Mouse (Mus musculus) splenic B cell, adult 2 months (primary cell): ENCODE measurements around the gene Irf2bp2.

Experiments used
- DNase-seq: peaks from one replicate; pipeline ENCODE4 v3.0.0-alpha.2; 2011; ENCODE audit warnings: low read depth, low spot score
- H3K27me3 ChIP-seq: 2 replicates; pipeline ENCODE4 v1.6.1; 2012; ENCODE audit warnings: mild to moderate bottlenecking, low read length, moderate library complexity, mixed read lengths; ENCODE audit not compliant: control insufficient read depth, poor library complexity, insufficient read depth, severe bottlenecking
- H3K36me3 ChIP-seq: 2 replicates; pipeline ENCODE4 v1.6.1; 2012; ENCODE audit warnings: mild to moderate bottlenecking, low read length, moderate library complexity, mixed read lengths; ENCODE audit not compliant: control insufficient read depth, poor library complexity, insufficient read depth, severe bottlenecking

Irf2bp2 gene

DNA sequence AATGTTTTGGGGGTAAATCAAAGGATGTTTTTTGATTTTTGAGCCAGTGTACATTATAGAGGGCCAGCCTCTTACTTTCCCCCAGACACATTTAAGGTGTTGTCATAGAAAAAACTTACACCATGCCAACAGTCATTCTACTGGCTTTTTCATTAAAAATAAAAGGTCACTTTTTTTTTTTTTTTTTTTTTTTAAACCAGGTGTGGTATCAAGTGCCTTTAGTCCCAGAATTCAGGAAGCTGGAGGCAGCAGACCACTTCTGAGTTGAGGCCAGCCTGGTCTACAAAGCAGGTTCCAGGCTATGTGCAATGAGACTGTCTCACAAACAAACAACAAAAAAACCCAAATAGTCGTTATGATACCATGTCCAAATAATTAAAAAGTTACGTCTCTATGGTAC, 7.7 kb downstream of the Irf2bp2 start:
- no peak for DNase-seq
- H3K27me3 ChIP-seq: no peaks in the 10 kb centered on the region

GRCm38 (mm10) chr8:126585561-126586031, 8.2 kb downstream of the Irf2bp2 start:
- H3K27me3 ChIP-seq: no peaks in the 10 kb centered on the region
- no peaks in the 10 kb centered on the region for H3K36me3 ChIP-seq
- peak; percentile 84 for DNase-seq

More for the DNA sequence above, 7.7 kb downstream of the Irf2bp2 start:
- H3K36me3 ChIP-seq: no peaks in the 10 kb centered on the region

- H3K36me3 ChIP-seq: no peaks in the 10 kb centered on the region
Observed at GRCm38 (mm10) chr8:126584844-126585231, 8.9 kb downstream of the Irf2bp2 start.

DNA sequence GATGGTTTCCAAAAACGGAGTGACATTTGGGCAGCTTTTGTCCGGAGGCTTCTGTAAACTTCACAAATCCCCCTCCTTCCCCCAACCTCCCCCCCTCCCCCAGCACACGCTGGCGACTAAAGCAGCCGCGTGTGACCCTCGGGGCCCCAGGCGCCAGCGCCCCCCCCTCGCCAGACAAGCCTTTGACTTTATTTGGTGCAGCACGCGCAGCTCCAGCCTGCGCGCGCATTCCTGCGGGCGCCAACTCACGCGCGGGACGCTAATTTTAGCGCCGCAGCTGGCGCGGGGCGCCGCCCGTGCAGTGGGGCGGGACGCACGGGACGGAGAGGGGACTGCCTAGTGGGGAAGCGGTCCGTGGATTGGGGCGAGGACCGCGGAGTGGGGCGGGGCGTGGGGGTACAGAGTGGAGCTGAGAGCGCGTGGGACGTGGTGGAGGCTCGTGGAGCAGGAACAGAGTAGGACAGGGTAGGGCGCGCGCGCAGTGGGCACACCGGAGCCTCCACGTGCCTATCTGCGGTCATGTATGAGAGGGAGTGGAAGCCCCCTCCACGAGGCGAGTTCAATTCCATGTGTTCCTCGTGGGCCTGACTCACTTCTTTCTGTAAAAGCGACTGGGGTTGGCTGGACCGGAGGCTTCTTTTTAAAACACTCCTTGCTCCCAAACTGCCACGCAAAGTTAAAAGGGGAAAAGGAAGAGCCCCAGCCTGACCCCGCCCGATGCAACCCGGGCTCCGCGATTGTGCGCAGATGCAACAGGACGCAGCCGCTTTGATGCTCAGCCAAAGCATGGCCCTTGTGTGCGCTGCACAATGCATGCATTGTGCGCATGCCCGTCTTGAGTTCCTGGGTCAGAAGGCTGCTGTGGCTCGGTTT, 9.6 kb downstream of the Irf2bp2 start:
- H3K36me3 ChIP-seq: no peaks in the 10 kb centered on the region
- peak; percentile 92 for DNase-seq
- no peaks in the 10 kb centered on the region for H3K27me3 ChIP-seq

More at GRCm38 (mm10) chr8:126584844-126585231, 8.9 kb downstream of the Irf2bp2 start:
- no peaks in the 10 kb centered on the region for H3K27me3 ChIP-seq
- no peak for DNase-seq

- peak; percentile 38 for DNase-seq
- no peaks in the 10 kb centered on the region for H3K36me3 ChIP-seq
- no peaks in the 10 kb centered on the region for H3K27me3 ChIP-seq
Observed at GRCm38 (mm10) chr8:126583534-126583933, 10.3 kb downstream of the Irf2bp2 start.

DNA sequence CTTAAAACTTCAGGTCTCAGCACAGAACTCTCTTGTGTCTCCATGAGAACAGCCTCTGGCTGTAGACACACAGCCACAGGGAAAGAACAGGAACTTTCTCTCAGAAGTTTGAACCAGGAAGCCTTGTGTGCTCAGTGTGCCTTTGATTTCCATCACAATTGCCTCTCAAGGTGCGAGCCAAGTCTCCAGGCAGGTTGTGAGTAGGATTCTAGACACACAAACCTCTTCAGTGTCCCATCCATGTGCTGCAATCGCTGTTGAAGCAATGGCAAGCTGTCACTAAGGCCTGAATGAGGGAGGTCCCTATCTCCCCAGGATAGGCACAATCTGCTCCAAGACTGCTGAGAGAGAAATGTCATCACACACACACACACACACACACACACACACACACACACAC, 10.8 kb downstream of the Irf2bp2 start:
- DNase-seq: peak; percentile 29
- Histone ChIP-seq H3K36me3 (no peaks in the 10 kb centered on the region), H3K27me3 (no peaks in the 10 kb centered on the region)

GRCm38 (mm10) chr8:126582509-126582908, 11.3 kb downstream of the Irf2bp2 start:
- Histone ChIP-seq H3K27me3 (no peaks in the 10 kb centered on the region), H3K36me3 (no peaks in the 10 kb centered on the region)
- DNase-seq: peak; percentile 88

GRCm38 (mm10) chr8:126581662-126582061, 12.1 kb downstream of the Irf2bp2 start:
- no peaks in the 10 kb centered on the region for H3K36me3 ChIP-seq
- H3K27me3 ChIP-seq: no peaks in the 10 kb centered on the region
- peak; percentile 29 for DNase-seq

DNA sequence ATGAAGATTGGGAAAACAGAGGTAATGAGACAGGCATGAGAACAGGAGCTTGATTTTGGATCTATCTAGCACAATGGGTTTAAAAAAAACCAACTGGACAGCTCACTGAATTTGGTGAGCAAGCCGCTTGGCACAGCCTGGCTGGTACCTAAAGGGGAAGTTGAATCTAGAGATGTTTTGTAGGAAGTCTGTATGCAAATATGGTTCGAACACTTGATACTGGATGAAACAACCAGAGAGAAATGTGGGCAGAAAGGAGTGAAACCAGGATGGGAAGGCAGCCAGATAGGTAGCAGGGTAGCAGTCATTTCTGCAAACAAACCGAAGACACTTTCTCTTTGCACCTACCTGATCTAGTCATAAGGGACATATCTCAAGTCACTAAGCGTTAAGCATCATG, 13.0 kb downstream of the Irf2bp2 start:
- peak; percentile 74 for DNase-seq

DNA sequence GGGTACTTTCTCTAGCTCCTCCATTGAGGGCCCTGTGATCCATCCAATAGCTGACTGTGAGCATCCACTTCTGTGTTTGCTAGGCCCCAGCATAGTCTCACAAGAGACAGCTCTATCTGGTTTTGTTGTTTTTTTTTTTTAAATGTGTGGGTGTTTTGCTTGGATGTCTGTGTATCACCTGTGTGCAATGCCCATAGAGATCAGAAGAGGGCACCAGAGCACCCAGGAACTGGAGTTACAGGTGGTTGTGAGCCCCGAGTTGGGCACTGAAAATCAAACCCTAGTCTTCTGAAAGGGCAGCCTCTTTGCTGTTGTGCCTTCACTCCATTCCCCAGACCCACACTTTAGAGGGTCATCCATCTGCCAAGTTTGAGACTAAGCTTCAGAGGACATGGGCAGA, 13.7 kb downstream of the Irf2bp2 start:
- DNase-seq: peak; percentile 49
- Histone ChIP-seq H3K36me3 (no peaks in the 10 kb centered on the region), H3K27me3 (no peaks in the 10 kb centered on the region)

More for the DNA sequence above, 13.0 kb downstream of the Irf2bp2 start:
- no peaks in the 10 kb centered on the region for H3K27me3 ChIP-seq
- H3K36me3 ChIP-seq: no peaks in the 10 kb centered on the region

- Histone ChIP-seq H3K27me3 (no peaks in the 10 kb centered on the region), H3K36me3 (no peaks in the 10 kb centered on the region)
- no peak for DNase-seq
Observed at GRCm38 (mm10) chr8:126578641-126579040, 15.1 kb downstream of the Irf2bp2 start.

DNA sequence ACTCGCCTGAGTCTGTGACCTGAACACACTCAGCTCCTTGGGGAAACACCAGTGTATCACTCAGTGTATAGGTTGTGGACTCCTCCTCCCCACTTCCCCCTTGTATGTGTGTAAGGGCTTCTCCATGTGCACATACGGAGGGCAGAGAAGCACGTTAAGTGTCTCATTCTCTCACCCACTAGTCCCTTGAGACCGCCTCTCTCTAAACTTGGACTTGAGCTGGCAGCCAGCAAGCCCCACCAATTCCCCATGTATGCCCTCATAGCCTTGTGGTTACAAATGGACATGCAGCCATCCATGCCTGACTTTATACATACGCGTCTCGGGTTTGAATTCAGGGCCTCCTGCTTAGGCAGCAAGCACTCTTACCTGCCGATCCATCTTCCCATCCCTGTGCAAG, 16.9 kb downstream of the Irf2bp2 start:
- DNase-seq: peak; percentile 69
- Histone ChIP-seq H3K36me3 (no peaks in the 10 kb centered on the region), H3K27me3 (no peaks in the 10 kb centered on the region)

GRCm38 (mm10) chr8:126576086-126576485, 17.7 kb downstream of the Irf2bp2 start:
- Histone ChIP-seq H3K27me3 (no peaks in the 10 kb centered on the region), H3K36me3 (no peaks in the 10 kb centered on the region)
- no peak for DNase-seq

GRCm38 (mm10) chr8:126574882-126575637, 18.7 kb downstream of the Irf2bp2 start:
- H3K27me3 ChIP-seq: no peaks in the 10 kb centered on the region
- no peaks in the 10 kb centered on the region for H3K36me3 ChIP-seq
- no peak for DNase-seq

DNA sequence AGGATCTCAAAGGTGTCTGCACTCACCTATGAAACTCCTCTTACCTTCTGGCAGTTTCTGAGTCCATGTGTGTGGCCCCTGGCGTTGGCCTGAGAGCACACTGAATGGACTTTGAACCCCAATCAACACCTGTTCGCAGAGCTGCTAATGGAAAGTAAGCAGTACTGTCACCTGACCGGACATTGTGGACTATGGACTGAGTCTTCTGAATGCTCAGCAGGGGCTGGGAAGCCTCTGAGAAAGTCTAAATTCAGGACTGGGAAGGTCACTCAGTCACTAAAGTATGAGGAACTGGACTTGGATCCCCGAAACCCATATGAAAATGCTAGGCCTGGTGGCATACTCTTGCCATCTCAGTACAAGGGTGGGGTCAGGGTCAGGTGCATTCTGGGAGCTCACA, 19.9 kb downstream of the Irf2bp2 start:
- no peak for DNase-seq
- H3K36me3 ChIP-seq: no peaks in the 10 kb centered on the region
- H3K27me3 ChIP-seq: no peaks in the 10 kb centered on the region
